Mouse (Mus musculus) gastrocnemius, postnatal 25 days (tissue): ENCODE results near the gene Hist1h4f. TPM values are rescaled to one million over a fixed set of nuclear protein-coding genes. Genes with fewer than 3 reads are reported as not detected.
"Not testable (repeated sequence)": the region's sequence is repeated elsewhere in the genome, so short reads cannot be mapped to it uniquely, and the experiment has no call there.

Experiments
- DNase-seq: peaks from one replicate; pipeline ENCODE4 v3.0.0; 2022
- long read RNA-seq, 2 experiments: library from polyadenylated mRNA; stranded (forward); transcript quantifications; one replicate each; pipeline ENCODE4 v2.0.0; 2021
- total RNA-seq, 2 experiments: library from RNA; stranded (reverse); gene quantifications; 1 replicate in 1 of 2; 2 replicates in 1 of 2; pipeline ENCODE4 v1.2.3; 2021

Hist1h4f gene
- total RNA-seq, result 10 to 100 TPM; 15.2 to 26.3 TPM
- long read RNA-seq, experiment 1, result 0 reads
- long read RNA-seq, experiment 2, result 0 reads

DNA sequence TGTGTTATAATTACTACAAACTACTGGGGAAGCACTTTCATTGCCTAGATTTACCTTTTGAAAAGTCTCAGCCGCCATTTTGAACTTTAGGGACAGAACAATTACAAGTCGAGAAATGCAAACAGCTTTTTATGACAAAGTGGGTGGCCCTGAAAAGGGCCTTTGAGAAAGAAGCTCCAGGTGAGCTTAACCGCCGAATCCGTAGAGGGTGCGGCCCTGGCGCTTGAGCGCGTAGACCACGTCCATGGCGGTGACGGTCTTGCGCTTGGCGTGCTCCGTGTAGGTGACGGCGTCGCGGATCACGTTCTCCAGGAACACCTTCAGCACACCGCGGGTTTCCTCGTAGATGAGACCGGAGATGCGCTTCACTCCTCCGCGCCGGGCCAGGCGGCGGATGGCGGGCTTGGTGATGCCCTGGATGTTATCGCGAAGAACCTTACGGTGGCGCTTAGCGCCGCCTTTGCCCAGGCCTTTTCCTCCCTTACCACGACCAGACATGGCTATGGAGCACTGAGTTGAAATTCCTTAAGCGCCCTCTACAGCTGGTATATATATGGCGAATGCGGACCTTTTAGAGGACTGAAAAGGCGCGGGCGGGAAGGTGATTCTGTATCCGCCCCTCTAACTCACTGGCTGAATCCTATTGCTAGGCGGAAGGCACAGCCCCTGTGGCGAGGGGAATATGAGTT lies at the start of gene Hist1h4f:
TSS of gene Hist1h4f (minus strand) at position 503 of the 689 bp plus-strand sequence.
- peak; percentile 62 for DNase-seq

DNA sequence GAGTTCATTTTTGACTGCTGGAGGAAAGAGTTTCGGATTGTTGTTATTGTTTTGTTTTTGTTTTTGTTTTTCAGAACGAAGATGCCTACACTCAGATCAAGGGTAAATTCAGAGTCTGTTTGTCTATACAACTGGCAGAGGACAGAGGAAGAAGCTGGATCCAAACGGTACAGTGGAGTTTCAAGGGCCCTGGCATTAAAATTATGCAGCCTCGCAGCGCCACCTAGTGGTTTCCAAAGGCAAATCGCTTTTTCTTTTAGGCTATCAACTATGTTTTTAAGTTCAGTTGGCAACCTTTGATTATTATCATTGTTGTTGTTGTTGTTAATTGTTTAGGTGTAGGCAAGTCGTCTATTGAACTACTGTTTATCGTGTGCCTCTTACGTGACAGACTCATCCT lies 46.5 kb upstream of the Hist1h4f start:
- DNase-seq, result peak; percentile 33

DNA sequence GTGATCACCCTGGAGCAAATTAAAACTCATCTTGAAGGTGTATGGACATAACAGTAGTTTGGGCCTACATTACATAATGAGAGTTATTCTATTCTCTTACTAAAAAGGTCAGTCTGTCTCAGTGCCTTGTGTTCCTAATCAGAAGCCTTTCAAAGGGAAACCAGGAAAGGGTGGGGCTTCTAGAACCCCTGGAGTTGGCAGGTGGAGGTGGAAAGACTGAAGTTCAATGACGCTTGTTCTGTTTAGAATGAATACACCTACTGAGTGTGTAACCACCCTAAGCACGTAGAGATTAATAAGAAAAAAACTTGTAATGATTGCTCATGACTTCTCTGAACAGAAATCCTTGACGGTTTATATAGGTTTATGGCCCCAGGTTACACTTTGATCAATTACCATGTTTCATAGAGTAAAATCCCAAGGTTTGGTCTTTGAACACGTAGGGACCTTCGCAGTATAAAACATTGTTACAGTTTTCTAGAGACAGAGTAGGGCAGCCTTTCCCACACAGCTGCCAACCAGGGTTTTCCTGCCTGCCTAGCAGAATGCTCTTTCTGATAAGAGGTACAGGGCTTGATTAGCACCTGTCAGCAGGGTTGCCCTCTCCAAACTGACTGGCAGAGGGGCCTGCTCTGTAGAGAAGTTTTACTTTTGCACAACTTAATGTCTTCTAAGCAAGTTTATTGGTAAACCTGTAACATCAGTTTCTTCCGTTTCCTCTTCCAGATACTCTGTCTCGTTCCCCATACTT lies 44.3 kb upstream of the Hist1h4f start:
- no peak for DNase-seq

DNA sequence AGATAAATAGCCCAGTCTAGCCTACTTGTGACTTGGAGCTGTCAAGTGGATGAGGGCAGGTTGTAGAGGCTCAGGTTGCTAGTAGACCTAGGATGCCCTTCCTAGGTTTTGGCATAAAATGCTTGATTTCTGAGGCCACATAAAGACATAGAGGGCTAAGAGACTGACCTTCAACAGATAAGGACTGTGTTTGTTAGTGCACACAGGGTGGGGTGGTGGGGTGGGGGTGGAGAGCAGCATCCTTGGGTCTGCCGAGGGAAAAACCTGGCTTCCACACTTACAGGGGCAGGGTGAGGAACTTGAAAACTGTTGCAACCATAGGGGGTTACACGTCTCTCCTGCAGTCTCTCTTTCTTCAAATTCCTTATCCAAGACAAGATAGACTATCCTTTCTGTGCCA lies 43.7 kb upstream of the Hist1h4f start:
- no peak for DNase-seq

DNA sequence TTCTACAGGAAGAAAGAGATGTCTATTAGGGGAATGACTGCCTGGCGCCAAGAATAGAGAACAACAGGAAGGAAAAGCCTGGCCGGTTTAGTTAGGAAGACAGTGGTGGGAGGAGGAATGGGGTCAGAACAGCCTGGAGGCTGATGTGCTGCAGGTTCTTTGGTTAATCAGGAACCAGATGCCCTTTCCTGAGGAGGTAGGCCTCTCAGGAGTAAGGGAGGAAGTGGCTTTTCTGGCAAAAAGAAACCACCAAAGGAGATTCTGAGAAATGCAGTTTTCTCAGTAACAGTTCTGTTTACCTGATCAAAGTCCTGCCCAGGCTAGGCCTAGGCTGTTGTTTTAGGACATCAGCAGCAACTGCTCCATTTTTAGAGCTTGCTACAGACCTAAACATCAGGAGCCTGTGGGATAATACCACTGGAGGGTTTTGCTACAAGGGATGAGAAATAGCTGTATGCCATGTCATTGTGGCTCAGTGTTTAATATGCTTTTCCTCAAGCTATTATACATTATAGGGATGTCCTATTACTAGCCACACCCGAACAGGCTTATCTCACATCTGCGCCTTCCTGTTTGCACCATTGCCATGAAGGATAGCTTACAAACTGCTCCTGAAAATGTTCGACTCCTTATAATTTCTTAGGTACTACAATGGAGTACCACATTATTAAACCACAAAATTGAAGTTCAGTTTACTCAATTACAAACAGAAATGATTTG lies 41.8 kb upstream of the Hist1h4f start:
- no peak for DNase-seq

DNA sequence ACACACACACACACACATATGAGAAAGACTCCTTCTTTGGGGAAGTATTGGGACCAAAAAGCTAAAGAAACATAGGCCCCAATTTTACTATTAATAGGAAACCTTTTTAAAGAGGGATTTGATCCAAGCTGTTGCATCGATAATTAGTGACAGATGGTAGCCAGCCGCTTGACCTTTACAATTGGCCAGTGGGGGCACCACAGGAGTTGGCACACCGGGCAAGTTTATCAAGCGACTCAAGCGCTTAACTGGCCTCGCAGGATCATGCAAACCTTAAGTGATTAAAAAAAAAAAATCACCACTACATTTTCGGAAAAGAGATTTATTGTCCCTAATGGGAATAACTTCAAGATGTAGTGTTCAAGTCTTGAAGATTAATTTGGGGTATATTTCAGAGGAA lies 41.2 kb upstream of the Hist1h4f start:
- no peak for DNase-seq

DNA sequence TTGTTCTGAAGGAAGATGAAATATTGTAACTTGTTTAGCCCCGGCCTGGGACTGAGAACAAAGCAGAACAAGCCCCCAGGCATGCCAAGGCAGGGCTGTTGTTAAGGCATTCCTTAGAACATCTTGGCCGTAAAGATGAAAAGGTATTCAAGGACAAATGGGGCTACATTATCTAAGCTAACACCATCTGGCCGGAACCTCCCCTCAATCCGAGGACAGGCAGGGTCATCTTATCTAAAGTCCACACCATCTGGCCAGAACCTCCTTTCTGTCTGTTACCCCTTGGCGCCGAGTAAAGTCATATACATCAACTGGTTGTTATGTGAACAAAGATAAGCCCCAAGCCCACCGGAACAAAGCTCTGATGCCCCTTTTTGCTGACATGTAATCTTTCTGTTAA lies 40.4 kb upstream of the Hist1h4f start:
- not testable (repeated sequence) for DNase-seq

DNA sequence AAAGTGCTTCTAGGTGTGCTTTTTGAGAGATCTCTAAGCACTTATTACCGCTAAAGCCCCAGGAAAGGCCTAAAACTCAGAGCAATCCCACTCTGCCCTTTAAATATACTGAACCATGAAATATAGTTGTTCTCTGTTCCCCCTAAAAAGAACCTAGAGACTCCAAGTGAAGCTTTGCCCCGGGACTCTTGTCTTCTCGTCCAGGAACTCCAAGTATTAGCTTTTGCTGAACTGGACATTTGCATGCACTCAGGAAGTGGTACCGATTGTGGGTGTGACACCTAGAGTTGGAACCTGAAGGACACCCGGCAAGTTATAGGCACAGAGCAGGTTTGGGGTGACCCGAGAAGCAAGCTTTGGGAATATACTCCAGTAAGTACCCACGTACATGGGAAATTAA lies 39.8 kb upstream of the Hist1h4f start:
- no peak for DNase-seq

DNA sequence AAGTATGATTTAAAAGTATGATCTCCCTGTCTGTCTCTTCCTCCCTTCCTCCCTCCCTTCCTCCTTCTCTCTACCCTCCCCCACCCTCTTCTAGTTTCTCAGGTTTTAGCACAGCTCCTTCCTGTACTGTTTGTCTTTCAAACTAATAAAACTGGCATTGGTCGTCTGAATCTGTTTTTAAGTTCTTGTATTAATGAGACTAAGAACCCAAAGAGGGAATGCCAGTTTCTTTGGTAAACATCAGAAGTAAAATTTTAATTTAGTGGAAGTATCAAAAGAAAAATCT lies 35.4 kb upstream of the Hist1h4f start:
- DNase-seq, result no peak

DNA sequence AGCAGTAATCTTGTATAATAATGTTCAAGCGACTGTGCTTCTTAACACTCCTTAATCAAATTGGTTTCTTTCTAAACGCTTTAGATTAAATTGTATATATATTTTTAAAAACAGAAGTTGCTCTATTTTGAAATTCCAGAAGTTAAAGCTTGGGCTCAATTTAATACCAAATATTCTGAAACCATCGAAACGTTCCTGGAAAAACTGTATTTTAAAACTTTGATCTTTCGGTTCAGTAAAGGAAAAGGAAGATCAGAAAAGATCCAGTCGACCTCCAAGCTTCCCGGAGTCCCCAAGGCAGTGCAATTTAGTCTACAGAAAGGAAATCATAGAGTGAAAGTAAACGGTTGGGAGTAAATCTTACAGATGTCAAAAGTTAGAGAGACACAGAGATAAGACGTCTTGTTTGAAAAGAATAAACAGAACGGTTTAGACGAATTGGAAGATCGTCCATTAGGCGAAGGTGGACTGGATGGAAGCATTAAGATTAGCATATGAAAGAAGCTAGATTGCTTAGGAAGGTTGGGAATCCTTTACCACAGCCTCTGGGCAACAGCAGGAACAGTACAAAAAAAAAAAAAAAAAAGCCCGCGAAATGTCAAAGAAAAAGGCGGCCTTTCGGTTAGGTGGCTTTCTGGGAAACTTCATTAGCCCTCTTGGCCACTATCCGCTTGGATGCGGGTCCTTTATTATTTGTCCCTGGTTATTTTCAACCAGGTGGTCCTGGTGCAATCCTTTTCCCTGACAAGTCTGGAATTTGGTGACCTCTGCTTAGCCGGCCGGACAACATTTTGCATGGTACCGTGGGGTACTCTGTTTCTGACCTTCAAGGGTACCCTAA lies 34.9 kb upstream of the Hist1h4f start:
- no peak for DNase-seq

DNA sequence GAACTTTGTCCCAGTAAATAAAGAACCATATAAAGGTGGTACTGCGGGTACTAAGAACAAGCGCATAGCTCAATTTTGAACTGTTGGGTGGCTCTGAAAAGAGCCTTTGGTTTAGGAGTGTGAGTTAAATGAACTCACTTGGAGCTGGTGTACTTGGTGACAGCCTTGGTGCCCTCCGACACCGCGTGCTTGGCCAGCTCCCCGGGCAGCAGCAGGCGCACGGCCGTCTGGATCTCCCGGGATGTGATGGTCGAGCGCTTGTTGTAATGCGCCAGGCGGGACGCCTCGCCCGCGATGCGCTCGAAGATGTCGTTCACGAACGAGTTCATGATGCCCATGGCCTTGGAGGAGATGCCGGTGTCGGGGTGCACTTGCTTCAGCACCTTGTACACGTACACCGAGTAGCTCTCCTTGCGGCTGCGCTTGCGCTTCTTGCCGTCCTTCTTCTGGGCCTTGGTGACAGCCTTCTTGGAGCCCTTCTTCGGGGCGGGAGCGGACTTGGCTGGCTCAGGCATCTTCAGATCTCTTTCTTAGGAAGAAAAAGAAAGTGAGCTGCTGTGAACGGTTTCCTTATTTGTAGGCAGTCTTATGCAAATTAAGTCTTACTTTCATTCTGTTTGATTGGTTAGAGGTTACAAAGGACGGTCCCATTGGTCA lies 34.1 kb upstream of the Hist1h4f start:
- DNase-seq, result peak; percentile 62

DNA sequence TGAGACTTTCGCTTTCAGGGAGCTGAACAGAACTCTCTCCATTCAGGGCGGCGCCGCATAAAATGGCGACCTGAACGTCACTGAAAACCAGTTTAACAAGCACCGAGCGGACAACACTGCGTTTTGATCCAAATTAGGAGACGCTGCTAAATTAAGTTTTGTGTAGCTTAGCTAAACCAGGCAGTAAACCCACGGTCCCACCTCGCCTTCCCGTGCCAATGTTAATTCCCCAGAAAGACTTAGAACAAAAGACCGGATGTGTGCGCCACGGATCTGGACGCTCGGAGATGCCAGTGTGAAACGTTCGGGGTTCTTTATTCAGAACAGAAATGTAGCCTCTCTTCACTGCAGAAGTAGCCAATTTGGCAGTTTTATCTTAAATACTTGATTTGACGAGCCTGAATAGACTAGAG lies 33.6 kb upstream of the Hist1h4f start:
- peak; percentile 40 for DNase-seq

DNA sequence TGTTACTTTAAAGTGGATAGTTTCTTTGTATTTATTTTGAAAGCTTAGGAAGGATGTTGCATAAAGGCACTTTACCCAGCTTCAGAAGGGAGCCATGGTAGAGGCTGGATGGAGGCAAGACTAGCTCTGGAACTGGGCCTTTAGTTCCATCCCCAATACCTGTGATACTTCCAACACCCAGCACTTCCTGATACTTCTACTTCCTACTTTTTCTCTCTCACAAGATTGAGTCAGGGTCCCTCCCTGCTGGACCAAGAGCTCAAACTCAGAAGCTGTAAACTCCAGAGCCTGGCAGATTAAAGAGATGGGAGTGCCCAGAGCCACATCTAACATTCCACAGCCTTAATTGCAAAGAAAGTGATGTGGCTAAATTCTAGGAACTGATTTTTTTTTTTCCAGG lies 32.9 kb upstream of the Hist1h4f start:
- DNase-seq, result no peak

DNA sequence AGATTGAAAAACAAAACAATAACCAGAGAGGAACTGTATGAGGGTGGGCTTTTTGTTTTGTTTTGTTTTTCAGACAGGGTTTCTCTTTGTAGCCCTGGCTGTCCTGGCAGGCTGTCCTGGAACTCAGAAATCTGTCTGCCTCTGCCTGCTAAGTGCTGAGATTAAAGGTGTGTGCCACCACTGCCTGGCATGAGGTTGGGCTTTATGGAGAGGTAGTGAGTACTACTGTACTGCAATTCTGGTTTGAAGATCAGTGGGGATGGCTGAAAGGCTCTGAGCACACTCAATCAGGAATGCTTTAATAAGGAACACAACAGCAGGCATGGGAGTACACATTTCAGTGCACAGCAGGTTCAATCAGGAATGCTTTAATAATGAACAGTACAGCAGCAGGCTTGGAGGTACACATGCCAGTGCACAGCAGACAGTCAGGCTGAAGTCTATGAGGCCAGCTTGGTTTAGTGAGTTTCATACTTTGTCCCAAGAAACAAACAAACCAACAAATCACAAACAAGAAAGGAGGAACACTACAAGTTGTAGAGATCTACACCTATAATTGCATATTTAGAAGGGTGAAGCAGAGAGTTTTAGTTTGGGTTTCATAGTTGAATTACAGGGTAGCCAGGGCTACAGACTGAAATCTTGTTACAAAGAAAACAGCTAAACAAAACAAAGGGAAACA lies 32.1 kb upstream of the Hist1h4f start:
- DNase-seq, result no peak

DNA sequence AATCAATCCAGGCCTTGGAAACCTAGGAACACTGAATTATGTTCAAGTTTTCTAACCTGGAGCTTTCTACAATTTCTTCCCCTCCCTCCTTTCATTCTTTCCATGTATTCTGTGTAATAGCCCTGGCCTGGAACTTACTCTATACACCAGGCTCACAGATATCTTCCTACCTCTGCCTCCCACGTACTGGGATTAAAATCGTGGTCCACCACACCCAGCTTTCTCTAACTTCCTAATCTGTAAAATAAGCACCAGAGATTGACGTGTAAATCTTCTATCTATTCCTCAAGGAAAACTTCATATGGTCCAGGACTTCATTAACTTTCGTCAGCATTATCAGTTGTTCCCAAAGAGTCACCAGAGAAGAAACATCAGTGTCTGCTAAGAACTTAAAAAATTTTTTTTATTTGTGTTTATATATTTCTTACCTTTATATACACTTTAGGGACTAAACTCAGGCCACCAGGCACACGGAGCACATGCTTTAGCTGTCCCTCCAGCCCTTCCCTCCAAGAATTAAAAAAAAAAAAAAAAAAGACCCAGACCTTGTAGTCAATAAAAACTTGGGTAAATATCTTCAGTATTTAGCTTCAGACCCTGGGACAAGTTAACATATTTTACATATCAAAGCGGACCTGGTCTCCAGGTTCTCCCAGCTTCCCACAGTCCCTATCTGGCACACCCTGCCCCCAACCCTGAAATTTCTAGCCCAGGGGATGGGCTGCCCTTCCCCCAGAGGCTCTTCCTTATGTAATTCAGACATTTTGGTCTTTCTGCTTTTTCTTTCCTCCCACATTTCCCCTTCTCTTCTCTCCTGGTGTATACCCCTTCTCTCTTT lies 31.0 kb upstream of the Hist1h4f start:
- DNase-seq, result no peak

DNA sequence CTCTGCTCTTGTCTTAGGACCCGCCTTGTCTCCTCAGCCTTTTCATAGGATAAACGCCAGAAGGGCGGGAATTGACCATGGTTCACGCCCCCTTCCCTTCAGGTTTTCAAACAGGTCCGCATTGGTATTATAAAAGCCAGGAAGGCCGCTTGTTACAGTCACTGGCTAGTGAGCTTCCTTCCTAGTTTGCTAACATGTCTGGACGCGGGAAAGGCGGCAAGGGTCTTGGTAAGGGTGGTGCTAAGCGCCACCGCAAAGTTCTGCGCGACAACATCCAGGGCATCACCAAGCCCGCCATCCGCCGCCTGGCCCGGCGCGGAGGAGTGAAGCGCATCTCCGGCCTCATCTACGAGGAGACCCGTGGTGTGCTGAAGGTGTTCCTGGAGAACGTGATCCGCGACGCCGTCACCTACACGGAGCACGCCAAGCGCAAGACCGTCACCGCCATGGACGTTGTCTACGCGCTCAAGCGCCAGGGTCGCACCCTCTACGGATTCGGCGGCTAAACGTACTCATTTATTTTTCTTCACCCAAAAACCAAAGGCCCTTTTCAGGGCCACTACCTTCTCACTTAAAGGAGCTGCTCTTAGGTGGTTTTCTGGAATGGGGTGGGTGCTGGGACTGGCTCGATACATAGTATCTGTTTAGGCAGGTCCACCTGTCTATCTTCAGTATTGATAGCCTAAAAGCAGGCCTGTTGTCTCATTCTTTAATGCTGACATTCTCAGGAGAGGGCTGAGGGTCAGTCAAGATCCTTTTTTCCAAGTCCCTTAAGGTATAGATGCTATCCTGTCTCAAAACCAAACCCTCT lies 30.2 kb upstream of the Hist1h4f start, which contains the start of gene Hist1h4d:
TSS of gene Hist1h4d (plus strand) at position 191 of the 811 bp plus-strand sequence.
- peak; percentile 92 for DNase-seq

DNA sequence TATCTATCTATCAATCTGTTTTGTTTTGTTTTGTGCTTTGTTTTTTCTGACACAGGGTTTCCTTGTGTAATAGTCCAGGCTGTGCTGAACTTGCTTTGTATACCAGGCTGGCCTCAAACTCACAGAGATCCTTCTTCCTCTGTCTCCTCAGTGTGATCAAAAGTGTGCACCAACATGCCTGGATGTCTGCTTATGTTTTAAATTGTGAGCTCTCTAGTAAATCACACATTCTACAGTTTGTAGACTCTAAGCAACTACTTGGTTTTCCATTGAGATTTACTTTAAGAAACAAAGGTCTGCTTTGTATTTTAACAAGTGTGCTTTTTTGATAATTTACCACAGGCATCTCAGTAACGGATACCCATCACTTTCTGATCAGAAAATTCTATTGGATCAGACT lies 26.4 kb upstream of the Hist1h4f start:
- DNase-seq, result no peak

DNA sequence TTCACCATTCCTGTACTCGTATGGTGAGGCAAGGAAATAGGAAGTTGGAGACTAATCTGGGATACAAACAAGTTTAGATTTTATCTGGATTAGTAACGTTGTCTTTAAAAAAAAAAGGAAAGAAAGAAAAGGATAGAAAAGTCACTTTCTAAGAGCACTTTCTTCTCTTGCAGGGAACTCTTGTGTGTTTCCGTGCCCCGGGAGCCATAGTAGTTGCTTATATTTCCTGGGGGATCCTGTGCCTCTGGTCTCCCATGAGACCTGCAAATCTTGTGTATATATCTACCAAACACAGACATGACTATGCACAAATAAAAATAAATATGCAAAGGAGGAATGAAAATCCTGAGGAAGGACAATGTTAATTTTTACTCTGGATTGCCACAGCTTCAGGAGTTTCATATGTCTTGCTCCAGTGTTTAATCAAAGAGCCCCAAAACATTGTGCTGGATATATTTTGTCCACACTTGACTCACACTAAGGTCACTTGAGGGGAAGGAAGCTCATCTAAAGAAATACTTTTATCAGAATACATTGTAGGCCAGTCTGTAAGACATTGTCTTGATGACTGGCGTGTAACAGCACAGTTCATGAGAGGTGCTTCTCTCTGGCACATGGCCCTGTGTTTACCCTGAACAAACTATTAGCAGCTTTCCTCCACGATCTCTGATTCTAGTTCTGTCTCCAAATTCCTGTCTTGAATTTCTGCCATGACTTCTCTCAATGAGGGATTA lies 25.6 kb upstream of the Hist1h4f start:
- DNase-seq, result no peak
